Mouse (Mus musculus) kidney, adult 2 months (tissue): ENCODE results near the gene Wipi2.

Experiments used
- CTCF ChIP-seq: fragments of 200-500 bp; conservative IDR thresholded peaks from 2 replicates; pipeline ENCODE4 v1.5.1; 2011; ENCODE audit warnings: low read depth, mild to moderate bottlenecking, control low read depth, low read length, moderate library complexity, mixed read lengths; ENCODE audit not compliant: insufficient read depth, insufficient read length
- POLR2A ChIP-seq: fragments of 200-500 bp; IDR thresholded peaks from one replicate; pipeline ENCODE4 v1.6.1; 2011; ENCODE audit warnings: low read depth, low read length, control low read depth

- TF ChIP-seq CTCF (no peak), POLR2A (no peak)
Measured at GRCm38 (mm10) chr5:142697742-142698141, 70.2 kb downstream of the Wipi2 start.
